Mouse (Mus musculus) C2C12 (cell line): Measurements from ENCODE around the gene Smg1. TPM values are rescaled to one million over a fixed set of nuclear protein-coding genes. Genes with fewer than 3 reads are reported as not detected.
A peak's percentile ranks its signal among the peaks of the same experiment; 100 is the strongest.

Source experiments
- H3K27me3 ChIP-seq: one replicate; pipeline ENCODE4 v1.6.1; 2011; ENCODE audit not compliant: control insufficient read depth, insufficient read depth, insufficient read length
- H3K36me3 ChIP-seq: one replicate; pipeline ENCODE4 v1.6.1; 2011; ENCODE audit not compliant: control insufficient read depth, insufficient read depth
- H3K4me3 ChIP-seq: one replicate; pipeline ENCODE4 v1.5.1; 2011; ENCODE audit warnings: mild to moderate bottlenecking, control low read depth; ENCODE audit not compliant: poor library complexity, insufficient read depth, severe bottlenecking
- H3K79me2 ChIP-seq: one replicate; pipeline ENCODE4 v1.6.1; 2011; ENCODE audit not compliant: control insufficient read depth, insufficient read depth
- H3K79me3 ChIP-seq: one replicate; pipeline ENCODE4 v1.6.1; 2011; ENCODE audit warnings: low read depth, control low read depth
- H3ac ChIP-seq: one replicate; pipeline ENCODE3; 2011; ENCODE audit warnings: low read depth; ENCODE audit not compliant: control insufficient read depth, insufficient read length
- CEBPB ChIP-seq: IDR thresholded peaks from one replicate; pipeline ENCODE4 v1.6.1; 2011; ENCODE audit warnings: low read depth, mild to moderate bottlenecking, control low read depth, moderate library complexity
- CTCF ChIP-seq: IDR thresholded peaks from one replicate; pipeline ENCODE4 v1.5.1; 2011; ENCODE audit not compliant: control insufficient read depth, insufficient read depth, insufficient read length
- FOSL1 ChIP-seq: IDR thresholded peaks from one replicate; pipeline ENCODE4 v1.8.0; 2011; ENCODE audit warnings: mild to moderate bottlenecking, low read length; ENCODE audit not compliant: poor library complexity, insufficient read depth, severe bottlenecking
- MAX ChIP-seq: IDR thresholded peaks from one replicate; pipeline ENCODE4 v1.6.1; 2011; ENCODE audit warnings: mild to moderate bottlenecking, control low read depth
- MYOD1 ChIP-seq: IDR thresholded peaks from one replicate; pipeline ENCODE4 v1.6.1; 2011; ENCODE audit warnings: low read depth; ENCODE audit not compliant: control insufficient read depth, insufficient read length
- MYOG ChIP-seq: IDR thresholded peaks from one replicate; pipeline ENCODE4 v1.6.1; 2011; ENCODE audit not compliant: control insufficient read depth, insufficient read length; ENCODE audit errors: extremely low read depth
- USF1 ChIP-seq: IDR thresholded peaks from one replicate; pipeline ENCODE4 v1.6.1; 2011; ENCODE audit warnings: low read depth, mild to moderate bottlenecking, control low read depth, moderate library complexity
- polyA plus RNA-seq: library from polyadenylated mRNA; unstranded; fragments of >200 nt; fragmentation: generic; extraction: Trizol; gene quantifications from one replicate; pipeline ENCODE4 v1.2.1, GENCODE M21; 2012; ENCODE audit warnings: missing spikeins

The Smg1 gene
- polyA plus RNA-seq, 1 experiment = 9.3 TPM

DNA sequence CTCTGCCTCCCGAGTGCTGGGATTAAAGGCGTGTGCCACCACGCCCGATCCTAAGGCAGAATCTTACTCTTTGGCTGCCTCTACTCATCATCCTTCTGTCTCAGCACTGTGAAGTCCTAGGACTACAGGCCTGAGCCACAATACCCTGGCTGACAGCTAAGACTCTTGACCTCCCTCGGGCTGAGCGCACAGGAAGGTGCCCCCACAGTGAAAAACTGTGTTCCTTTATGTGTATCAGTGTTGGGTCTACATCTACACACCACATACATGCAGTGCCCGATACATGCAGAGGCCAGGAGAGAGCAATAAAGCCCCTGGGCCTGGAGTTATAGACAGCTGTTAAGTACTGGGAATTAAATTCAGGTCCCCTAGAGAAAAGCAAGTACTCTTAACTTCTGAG, 121.2 kb downstream of the Smg1 start:
- H3K36me3 ChIP-seq = peaks cover 56% of the 10 kb centered on the region
- no peak overlapping the region for H3ac ChIP-seq
- peaks cover 34% of the 10 kb centered on the region for H3K79me3 ChIP-seq
- no peak overlapping the region for H3K4me3 ChIP-seq
- TF ChIP-seq FOSL1 (no peak), USF1 (no peak), MYOG (no peak), CTCF (no peak), MAX (no peak), CEBPB (no peak), MYOD1 (no peak)
- H3K27me3 ChIP-seq = no peaks in the 10 kb centered on the region
- peaks cover 52% of the 10 kb centered on the region for H3K79me2 ChIP-seq

- Histone ChIP-seq H3K4me3 (no peak overlapping the region), H3K79me2 (peaks cover 41% of the 10 kb centered on the region), H3ac (no peak overlapping the region), H3K27me3 (no peaks in the 10 kb centered on the region), H3K36me3 (peaks cover 48% of the 10 kb centered on the region), H3K79me3 (peaks cover 23% of the 10 kb centered on the region)
- TF ChIP-seq FOSL1 (no peak), MYOG (no peak), MAX (no peak), USF1 (no peak), CTCF (no peak), MYOD1 (no peak), CEBPB (no peak)
Measured at GRCm38 (mm10) chr7:118120654-118121053, 122.8 kb downstream of the Smg1 start.

GRCm38 (mm10) chr7:118119946-118120345, 123.5 kb downstream of the Smg1 start:
- Histone ChIP-seq H3K79me3 (peaks cover 29% of the 10 kb centered on the region), H3ac (no peak overlapping the region), H3K36me3 (peaks cover 52% of the 10 kb centered on the region), H3K79me2 (peaks cover 45% of the 10 kb centered on the region), H3K27me3 (no peaks in the 10 kb centered on the region), H3K4me3 (no peak overlapping the region)
- TF ChIP-seq MYOG = no peak
- TF ChIP-seq USF1 = no peak

DNA sequence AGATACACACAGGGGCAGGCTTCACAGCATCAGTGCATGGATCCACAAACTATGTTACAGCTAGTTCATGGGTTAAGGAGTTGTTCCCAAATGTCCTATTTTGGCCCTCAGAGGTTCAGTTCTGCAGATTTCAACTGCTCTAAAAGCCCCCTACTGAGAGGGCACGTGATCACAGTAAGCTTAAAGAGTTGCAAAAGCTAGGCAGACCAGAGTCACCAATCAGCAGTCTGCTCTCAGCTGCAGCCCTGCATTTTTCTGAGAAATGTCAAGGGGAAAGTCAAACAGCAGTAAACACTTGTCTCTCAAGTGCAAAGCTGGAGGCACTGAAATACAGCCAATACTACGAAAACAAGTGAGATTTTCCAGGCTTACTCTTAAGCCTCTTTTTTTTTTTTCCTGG, 124.3 kb downstream of the Smg1 start:
- TF ChIP-seq FOSL1 = no peak
- no peak for TF ChIP-seq MAX
- no peak for TF ChIP-seq CEBPB
- peak; percentile 28 for TF ChIP-seq USF1
- TF ChIP-seq CTCF = no peak
- no peak for TF ChIP-seq MYOD1
- peaks cover 58% of the 10 kb centered on the region for H3K36me3 ChIP-seq

DNA sequence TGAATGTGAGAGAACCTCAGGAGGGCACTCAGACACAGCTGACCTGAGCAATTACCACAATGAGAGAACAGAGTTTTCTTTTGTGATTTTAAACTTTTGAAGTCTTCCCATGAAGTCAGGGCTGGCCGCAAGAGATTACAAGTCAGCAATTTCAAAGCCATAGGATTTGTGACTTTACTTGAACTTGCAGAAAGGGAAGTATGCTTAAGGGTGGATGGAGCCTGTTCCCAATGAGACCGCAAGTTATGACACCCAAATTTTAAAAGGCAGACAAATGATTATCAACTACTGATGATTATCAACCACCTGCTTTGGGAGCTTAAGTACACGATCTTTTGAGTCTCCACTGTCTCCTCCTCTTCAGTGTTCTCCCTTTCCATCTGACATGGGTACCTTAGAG, 125.0 kb downstream of the Smg1 start:
- Histone ChIP-seq H3ac (no peak overlapping the region), H3K79me2 (peaks cover 46% of the 10 kb centered on the region), H3K27me3 (no peaks in the 10 kb centered on the region), H3K4me3 (no peak overlapping the region), H3K36me3 (peaks cover 60% of the 10 kb centered on the region), H3K79me3 (peaks cover 33% of the 10 kb centered on the region)
- TF ChIP-seq MAX (no peak), USF1 (no peak), FOSL1 (no peak), CEBPB (no peak), MYOG (no peak), MYOD1 (no peak), CTCF (no peak)

More for the DNA sequence above, 124.3 kb downstream of the Smg1 start:
- no peak overlapping the region for H3ac ChIP-seq
- peaks cover 33% of the 10 kb centered on the region for H3K79me3 ChIP-seq
- no peaks in the 10 kb centered on the region for H3K27me3 ChIP-seq
- peaks cover 46% of the 10 kb centered on the region for H3K79me2 ChIP-seq
- H3K4me3 ChIP-seq = no peak overlapping the region

- Histone ChIP-seq H3ac (no peak overlapping the region), H3K4me3 (no peak overlapping the region), H3K27me3 (no peaks in the 10 kb centered on the region), H3K36me3 (peaks cover 64% of the 10 kb centered on the region), H3K79me3 (peaks cover 35% of the 10 kb centered on the region), H3K79me2 (peaks cover 46% of the 10 kb centered on the region)
- no peak for TF ChIP-seq FOSL1
- TF ChIP-seq CTCF = no peak
- TF ChIP-seq CEBPB = no peak
- TF ChIP-seq USF1 = no peak
- no peak for TF ChIP-seq MYOD1
- no peak for TF ChIP-seq MAX
- no peak for TF ChIP-seq MYOG
Measured at GRCm38 (mm10) chr7:118117539-118118210, 125.8 kb downstream of the Smg1 start.
